Mouse (Mus musculus): ENCODE measurements at regions not wholly inside any gene's neighbourhood (a gene's known extent, or its start where the extent isn't known, plus 50 kb on each side); places are given as distances from the start of the nearest gene placed in this dataset.

GRCm38 (mm10) chr11:26285682-26286081 lies 75.1 kb upstream of the 5730522E02Rik start:
- no peak for DNase-seq (ENCODE audit: low read depth, low spot score)

- no peak for DNase-seq (ENCODE audit: low read depth, low spot score)
These were observed 86.7 kb upstream of the Fancl start for GRCm38 (mm10) chr11:26299268-26299667.

GRCm38 (mm10) chr11:26307564-26307963 lies 78.4 kb upstream of the Fancl start:
- DNase-seq (ENCODE audit: low read depth, low spot score), result peak; percentile 53

- DNase-seq (ENCODE audit: low read depth, low spot score), result no peak
These were observed 54.7 kb upstream of the Fancl start for GRCm38 (mm10) chr11:26331238-26331637.

Data from ZHBTc4 (cell line).